Mouse (Mus musculus): ENCODE results near the gene Adra2b.

The Adra2b gene

GRCm38 (mm10) chr2:127362459-127363281 is at the start of gene Adra2b:
TSS of gene Adra2b (plus strand) at chr2:127363208.
- DNase-seq (ENCODE audit: low spot score in 2 of 2) = peak; percentile 78

DNA sequence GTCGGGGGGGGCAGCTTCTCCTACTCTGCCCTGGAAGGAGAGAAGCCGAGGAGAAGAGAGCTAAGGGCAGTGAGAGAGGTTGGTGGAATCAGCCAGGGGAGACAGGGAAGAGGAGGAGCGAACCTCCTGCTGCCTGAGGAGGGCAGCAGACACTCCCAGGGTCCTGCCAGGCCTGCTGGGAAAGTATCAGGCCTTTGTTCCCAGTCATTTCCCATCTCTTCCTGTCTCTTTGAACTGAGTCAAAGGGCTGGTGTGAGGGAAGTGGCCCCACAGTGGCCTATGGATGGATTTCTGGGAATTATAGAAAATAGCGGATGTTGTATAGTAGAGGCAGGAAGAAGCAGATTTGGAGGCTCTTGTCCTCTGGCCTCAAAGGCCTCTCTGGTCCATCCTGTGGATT is 49.1 kb upstream of the Adra2b start:
- DNase-seq (ENCODE audit: low spot score in 2 of 2) = no peak

DNA sequence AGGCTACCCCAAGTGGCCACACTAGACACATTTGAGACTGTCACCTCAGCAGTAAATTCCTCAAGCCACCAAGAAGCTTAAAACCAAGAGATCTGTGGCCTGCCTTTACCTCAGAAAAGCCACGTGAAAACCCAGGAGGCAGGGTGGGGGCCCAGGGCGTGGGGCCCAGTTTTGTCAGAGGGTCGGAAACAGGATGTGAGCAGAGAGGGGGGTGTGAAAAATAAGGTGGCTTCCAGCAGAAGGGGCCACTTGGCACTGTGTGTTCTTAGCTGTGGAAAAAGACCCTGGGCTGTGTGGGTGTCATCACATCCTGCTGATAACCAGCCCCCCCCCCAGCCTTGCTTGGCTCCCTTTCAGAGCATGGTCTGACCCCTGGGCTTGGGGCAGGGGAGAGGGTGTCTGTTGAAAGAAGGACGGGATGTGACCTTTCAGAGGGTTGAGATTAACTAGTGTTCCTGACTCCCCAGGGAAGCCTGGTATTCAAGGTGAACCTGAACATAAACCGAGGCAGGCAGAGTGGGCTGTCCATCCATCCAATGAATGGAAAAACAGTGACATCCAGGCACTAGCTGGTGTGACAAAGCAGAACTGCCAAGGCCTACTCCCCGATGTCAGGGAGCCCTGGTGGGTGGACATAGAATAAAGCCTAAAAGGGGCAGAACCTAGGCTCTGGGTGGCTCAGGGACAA is 48.4 kb upstream of the Adra2b start:
- DNase-seq (ENCODE audit: low spot score in 2 of 2) = no peak

- no peak for DNase-seq (ENCODE audit: low spot score in 2 of 2)
Observed at GRCm38 (mm10) chr2:127315155-127315470, 47.9 kb upstream of the Adra2b start.

GRCm38 (mm10) chr2:127316431-127316830 is 46.6 kb upstream of the Adra2b start:
- no peak for DNase-seq (ENCODE audit: low spot score in 2 of 2)

DNA sequence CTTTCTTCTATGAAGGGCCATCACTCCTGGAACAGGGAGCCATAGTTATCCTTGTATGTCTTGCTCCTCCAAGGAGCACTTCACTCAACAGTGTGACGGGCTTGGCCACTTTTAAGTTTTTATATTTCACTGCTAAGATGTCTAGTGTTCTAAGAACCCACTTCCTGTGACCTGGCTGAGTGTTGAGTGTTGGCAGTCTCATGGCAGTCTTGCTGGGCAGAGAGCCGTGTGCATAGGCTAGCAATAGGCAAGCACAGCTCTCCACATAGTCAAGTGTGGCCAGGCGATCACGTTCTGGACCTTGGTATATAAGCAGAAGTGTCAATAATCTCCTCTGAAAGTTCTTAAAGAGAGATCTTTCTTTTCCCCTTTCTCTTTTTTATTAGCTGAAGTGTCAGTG is 44.9 kb upstream of the Adra2b start:
- no peak for DNase-seq (ENCODE audit: low spot score in 2 of 2)

- no peak for DNase-seq (ENCODE audit: low spot score in 2 of 2)
Observed at GRCm38 (mm10) chr2:127319071-127319470, 43.9 kb upstream of the Adra2b start.

DNA sequence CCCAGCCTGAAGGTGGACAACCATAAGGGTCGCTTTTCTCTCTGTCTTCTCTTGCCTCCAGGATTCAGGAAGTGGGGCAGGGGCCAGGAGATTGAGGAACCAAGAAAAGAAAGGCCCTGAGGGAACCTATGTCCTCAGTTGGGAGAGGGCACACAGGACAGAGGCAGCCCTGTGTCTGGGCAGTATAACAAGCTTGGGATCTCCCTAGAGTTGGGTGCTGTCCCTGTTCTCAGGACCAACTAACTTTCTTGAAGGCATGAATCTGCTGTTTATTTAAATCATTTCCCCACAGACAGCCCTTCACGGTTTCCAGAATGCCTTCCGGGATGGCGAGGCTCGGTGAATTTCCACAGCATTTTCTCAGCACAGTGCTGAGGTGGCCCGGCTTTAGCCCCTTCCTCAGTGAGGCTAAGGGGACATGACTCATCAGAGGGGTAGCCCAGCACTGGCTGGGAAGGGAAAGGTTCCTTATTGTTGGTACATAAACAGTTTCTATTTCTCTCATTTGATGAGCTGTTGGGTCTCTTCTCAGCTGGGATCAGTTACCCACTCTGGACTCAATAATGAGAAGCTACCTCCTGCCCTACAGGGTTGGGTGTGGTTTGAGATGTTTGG is 40.2 kb upstream of the Adra2b start:
- no peak for DNase-seq (ENCODE audit: low spot score in 2 of 2)

- no peak for DNase-seq (ENCODE audit: low spot score in 2 of 2)
Observed at GRCm38 (mm10) chr2:127323667-127324066, 39.3 kb upstream of the Adra2b start.

GRCm38 (mm10) chr2:127324456-127324855 is 38.6 kb upstream of the Adra2b start:
- DNase-seq (ENCODE audit: low spot score in 2 of 2) = no peak

DNA sequence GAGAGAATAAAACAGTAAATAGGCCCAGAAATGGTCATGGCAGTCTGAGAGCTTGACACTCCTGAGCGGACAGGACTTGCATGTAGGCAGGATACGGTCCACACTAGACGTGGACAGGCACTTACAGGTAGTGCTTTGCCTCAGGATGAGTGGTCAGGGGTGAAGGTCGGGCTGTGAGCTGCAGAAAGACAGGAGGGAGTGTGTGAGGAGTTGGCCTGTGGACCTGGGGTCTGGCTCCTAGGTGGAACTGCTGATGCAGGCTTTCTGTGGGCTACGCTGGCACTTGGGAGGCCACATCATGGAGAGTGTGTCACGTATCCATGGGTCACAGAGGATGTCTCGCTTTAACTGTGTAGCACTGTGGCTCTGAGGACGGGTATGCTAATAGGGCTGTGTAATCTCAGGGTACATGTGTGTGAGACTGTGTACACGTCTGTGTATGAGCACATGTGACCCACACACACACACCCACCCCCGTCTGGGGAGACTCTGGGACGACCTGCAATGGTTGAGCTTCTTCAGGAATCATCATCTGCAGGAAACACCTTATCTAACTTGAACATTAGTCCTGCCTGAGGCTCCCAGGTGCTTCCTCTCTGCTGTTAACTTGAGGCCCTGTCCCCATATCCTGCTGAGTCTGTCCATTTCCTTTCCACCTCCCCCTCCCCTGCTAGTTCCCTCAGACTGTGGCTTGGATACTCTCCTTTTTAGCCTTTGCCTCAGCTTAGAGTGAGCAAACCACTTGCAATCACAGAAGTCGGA is 34.7 kb upstream of the Adra2b start:
- no peak for DNase-seq (ENCODE audit: low spot score in 2 of 2)

- DNase-seq (ENCODE audit: low spot score in 2 of 2) = no peak
Observed at GRCm38 (mm10) chr2:127332807-127333570, 30.0 kb upstream of the Adra2b start.

DNA sequence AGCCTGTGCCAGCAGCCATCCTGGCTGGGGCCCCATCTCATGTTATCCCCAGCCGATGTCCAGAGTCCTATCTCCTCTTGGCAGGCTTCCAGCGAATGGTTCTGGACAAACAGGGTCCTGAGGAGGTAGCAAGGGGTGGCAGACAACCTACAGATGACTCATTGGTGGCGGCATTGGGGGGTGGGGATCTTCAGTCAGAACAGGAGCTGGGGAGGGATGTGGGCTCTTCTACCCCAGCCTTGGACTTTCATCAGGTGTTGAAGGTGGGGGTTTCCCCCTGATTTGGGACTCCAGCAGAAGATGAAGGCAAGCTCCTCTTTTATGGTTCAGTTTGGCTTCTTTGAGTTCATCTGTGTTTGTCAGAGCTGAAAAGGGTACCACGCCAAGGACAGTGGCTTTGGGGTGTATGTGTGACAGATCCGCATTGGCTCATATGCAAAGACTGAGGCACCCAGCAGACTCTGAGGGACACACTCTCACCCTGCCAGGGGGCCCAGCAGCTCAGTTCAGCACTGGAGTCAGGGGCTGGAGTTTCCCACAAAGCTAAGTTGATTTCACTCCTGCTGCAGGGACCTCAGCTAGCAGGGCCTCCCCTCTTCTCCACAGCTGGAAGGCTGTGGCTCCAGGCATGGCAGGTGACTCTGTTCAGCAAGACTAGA is 28.9 kb upstream of the Adra2b start:
- no peak for DNase-seq (ENCODE audit: low spot score in 2 of 2)

- no peak for DNase-seq (ENCODE audit: low spot score in 2 of 2)
Observed at GRCm38 (mm10) chr2:127335078-127335541, 27.9 kb upstream of the Adra2b start.

GRCm38 (mm10) chr2:127335767-127336496 is 27.1 kb upstream of the Adra2b start, which contains the start of gene Dusp2:
TSS of gene Dusp2 (plus strand) at chr2:127336159.
- DNase-seq (ENCODE audit: low spot score in 2 of 2) = peak; percentile 31 to 36

DNA sequence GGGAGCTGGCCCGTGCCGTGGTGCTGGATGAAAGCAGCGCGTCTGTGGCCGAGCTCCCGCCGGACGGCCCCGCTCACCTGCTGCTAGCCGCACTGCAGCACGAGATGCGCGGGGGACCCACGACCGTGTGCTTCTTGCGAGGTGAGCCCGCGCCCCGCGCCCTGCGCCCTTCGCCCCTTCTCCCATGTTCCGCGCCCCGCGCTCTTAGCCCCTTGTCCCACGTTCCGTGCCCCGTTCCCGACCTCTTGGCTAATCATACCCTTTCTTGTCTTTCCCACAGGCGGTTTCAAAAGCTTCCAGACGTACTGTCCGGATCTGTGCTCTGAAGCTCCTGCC is 26.5 kb upstream of the Adra2b start:
- DNase-seq (ENCODE audit: low spot score in 2 of 2) = no peak

DNA sequence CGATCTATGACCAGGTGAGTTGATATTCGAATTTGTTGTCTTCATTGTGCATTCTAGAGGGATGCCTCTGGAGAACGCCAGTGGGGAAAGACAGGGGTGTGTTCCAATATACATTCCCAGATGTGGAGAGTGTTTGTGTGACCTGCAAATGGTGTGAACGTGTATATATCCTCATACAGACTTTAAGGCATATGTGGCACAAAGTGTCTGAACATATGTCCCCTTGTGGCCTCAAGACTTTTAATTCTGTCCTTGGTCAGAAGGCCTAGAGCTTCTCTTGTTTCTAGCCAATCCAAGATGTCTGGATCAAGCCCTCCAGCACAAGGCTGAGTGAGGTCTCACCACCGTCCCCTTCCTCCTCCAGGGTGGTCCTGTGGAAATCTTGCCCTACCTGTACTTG is 26.1 kb upstream of the Adra2b start:
- no peak for DNase-seq (ENCODE audit: low spot score in 2 of 2)

DNA sequence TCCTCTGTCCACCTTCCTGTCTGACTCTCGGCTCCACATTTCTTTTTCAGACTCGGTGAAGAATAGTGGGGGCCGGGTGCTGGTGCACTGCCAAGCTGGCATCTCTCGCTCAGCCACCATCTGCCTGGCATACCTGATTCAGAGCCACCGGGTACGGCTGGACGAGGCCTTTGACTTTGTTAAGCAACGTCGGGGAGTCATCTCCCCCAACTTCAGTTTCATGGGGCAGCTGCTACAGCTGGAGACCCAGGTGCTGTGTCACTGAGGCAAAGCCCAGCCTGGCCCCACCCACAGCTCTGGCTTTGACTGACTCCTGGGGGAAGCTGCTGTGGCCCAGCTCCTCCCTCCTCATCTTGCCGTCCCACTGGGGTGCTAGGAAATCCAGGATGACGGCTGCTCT is 25.5 kb upstream of the Adra2b start:
- DNase-seq (ENCODE audit: low spot score in 2 of 2) = no peak

DNA sequence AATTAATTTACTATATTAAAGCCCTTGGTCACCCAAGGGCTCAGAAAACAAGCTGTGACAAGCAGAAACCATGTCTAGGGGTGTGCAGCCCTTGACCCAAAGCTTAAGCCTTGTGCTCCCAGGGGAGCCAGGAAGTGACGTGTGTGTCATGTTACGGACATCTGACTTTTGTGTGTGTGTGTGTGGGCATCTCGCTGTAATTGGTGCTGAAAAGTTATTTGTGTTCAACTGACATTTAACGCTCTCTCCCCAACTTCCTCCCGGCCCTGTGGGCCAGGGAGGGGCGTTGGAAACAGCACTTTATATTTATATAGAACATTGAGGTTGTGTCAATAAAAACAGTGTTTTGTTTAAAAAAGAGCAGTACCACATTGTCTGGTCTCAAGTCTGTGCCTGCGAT is 25.0 kb upstream of the Adra2b start:
- no peak for DNase-seq (ENCODE audit: low spot score in 2 of 2)

GRCm38 (mm10) chr2:127338416-127338815 is 24.6 kb upstream of the Adra2b start, which contains the start of gene Astl:
TSS of gene Astl (plus strand) at chr2:127338639.
- no peak for DNase-seq (ENCODE audit: low spot score in 2 of 2)

Measured in frontal cortex, postnatal 25 days (tissue).